Mouse (Mus musculus) midbrain, embryonic 11.5 days (tissue): Measurements from ENCODE around the gene H1f0. TPM values are rescaled to one million over a fixed set of nuclear protein-coding genes. Genes with fewer than 3 reads are reported as not detected.
A peak's percentile ranks its signal among the peaks of the same experiment; 100 is the strongest.

Source experiments
- ATAC-seq: fragments of 200-750 bp; cut with Nextera tagmentation; 2 replicates; pipeline ENCODE4 v1.8.0; 2017; ENCODE audit warnings: moderate TSS enrichment, moderate library complexity; ENCODE audit not compliant: low FRiP score
- DNase-seq: peaks from one replicate; pipeline ENCODE4 v3.0.0; 2015; ENCODE audit warnings: low spot score; ENCODE audit errors: missing footprints
- H3K27ac ChIP-seq: fragments of 300-500 bp; sonication (generic); 2 replicates; pipeline ENCODE4 v1.5.1; 2014; ENCODE audit warnings: low read depth, low read length
- H3K27me3 ChIP-seq: fragments of 300-500 bp; sonication (generic); 2 replicates; pipeline ENCODE4 v1.6.1; 2014; ENCODE audit warnings: mild to moderate bottlenecking, low read length, moderate library complexity, mixed read lengths; ENCODE audit not compliant: control insufficient read depth, insufficient read depth
- H3K36me3 ChIP-seq: fragments of 300-500 bp; sonication (generic); 2 replicates; pipeline ENCODE4 v1.6.1; 2014; ENCODE audit warnings: mild to moderate bottlenecking, low read length, moderate library complexity, mixed read lengths; ENCODE audit not compliant: control insufficient read depth, insufficient read depth
- H3K4me1 ChIP-seq: fragments of 300-500 bp; sonication (generic); 2 replicates; pipeline ENCODE4 v1.6.1; 2014; ENCODE audit warnings: low read length; ENCODE audit not compliant: control insufficient read depth, insufficient read depth
- H3K4me2 ChIP-seq: fragments of 300-500 bp; sonication (generic); 2 replicates; pipeline ENCODE4 v1.6.1; 2014; ENCODE audit warnings: mild to moderate bottlenecking, moderate library complexity
- H3K4me3 ChIP-seq: fragments of 300-500 bp; sonication (generic); 2 replicates; pipeline ENCODE4 v1.5.1; 2014; ENCODE audit warnings: low read depth, low read length
- H3K9ac ChIP-seq: fragments of 300-500 bp; sonication (generic); 2 replicates; pipeline ENCODE4 v1.6.1; 2014; ENCODE audit warnings: low read length
- H3K9me3 ChIP-seq: fragments of 300-500 bp; sonication (generic); 2 replicates; pipeline ENCODE4 v1.6.1; 2016; ENCODE audit warnings: low read length; ENCODE audit not compliant: control insufficient read depth
- WGBS: fragments of 180-500 bp; shearing (Covaris S2); extraction: QIAGEN DNeasy Blood & Tissue Kit; methylation state at CpG from one replicate; pipeline ENCODE4 v1.1.7; 2014; 5-methylcytosine and 5-hydroxymethylcytosine counted together
- polyA plus RNA-seq: library from polyadenylated mRNA; unstranded; fragments of >200 nt; fragmentation: Nextera tagmentation; extraction: Ambion mirVana; gene quantifications from 2 replicates; pipeline ENCODE4 v1.2.1, GENCODE M21; 2014

The H1f0 gene
- polyA plus RNA-seq, 1 experiment from 2014 or later = 376 TPM

DNA sequence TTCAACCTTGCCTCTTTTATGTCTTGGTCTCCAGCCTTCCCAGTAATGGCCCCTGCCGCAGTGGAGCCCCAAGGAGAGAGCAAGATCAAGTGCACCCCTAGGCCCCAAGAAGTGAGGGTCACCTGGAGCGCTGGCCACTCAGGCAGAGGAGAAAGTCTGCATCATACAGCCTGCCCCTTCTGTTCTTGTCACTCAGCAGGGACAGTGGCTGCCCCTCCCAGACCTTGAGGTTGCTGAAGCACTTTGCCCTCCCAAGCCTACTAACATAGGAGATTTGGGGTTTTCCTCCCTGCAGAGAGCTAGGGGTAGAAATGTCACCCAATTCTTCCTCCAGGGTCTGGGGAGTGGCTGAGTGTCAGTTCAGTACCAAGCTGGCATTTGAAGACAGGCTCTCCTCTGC, 24.1 kb downstream of the H1f0 start:
- Histone ChIP-seq H3K9ac (no peak overlapping the region), H3K4me2 (no peak overlapping the region), H3K27ac (no peak overlapping the region), H3K9me3 (no peaks in the 10 kb centered on the region), H3K4me1 (no peaks in the 10 kb centered on the region), H3K4me3 (no peak overlapping the region), H3K27me3 (no peaks in the 10 kb centered on the region), H3K36me3 (peaks cover 18% of the 10 kb centered on the region)
- no peak for ATAC-seq
- DNase-seq = no peak
- WGBS = 81% methylated on average over 2 of the region's 2 CpGs

DNA sequence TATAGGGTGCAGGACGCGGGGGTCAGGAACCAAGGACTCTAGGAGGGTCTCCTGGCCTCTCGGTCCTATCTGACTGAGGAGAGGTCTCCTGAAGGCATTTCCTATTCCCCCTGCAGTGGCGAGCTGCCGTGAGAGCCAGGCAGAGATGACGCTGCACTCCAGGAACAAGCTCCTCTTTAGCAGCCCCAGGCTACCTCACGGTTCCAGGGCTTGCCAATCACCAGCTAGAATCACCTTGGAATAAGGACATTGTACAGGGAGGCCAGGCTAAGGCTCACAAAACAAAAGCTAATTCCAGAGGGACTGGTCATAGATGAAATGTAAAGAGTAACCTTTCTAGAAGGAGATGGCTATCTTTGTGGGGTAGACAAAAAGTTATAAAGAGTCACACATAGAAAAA, 28.4 kb downstream of the H1f0 start:
- H3K27me3 ChIP-seq = no peaks in the 10 kb centered on the region
- no peak overlapping the region for H3K9ac ChIP-seq
- WGBS = 93% methylated on average over 7 of the region's 7 CpGs
- H3K27ac ChIP-seq = no peak overlapping the region
- H3K4me2 ChIP-seq = no peak overlapping the region
- ATAC-seq (no peak), DNase-seq (no peak)
- H3K4me3 ChIP-seq = no peak overlapping the region
- H3K36me3 ChIP-seq = peaks cover 21% of the 10 kb centered on the region
- peaks cover 5% of the 10 kb centered on the region; the same call in 1 of the 2 replicates for H3K4me1 ChIP-seq
- no peaks in the 10 kb centered on the region for H3K9me3 ChIP-seq

DNA sequence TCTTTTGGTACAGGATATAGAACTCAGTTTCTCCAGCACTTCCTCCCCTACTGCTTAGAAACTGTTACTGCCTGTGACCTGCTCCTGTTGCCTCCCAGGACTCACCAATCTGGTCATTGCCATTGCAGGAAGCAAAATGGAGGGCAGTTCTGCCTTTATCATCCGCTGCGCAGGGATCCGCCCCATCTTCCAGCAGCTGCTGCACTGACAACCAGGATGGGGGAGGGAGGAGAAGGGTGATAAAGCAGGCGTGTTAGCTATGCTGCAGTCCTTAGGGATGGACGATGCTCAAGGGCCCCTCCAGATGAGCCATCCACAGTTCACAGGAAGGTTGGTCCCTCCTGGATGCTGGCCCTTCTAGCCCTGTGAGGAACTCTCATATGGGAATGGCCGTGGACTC, 29.6 kb downstream of the H1f0 start:
- Histone ChIP-seq H3K9me3 (no peaks in the 10 kb centered on the region), H3K36me3 (peaks cover 21% of the 10 kb centered on the region), H3K9ac (no peak overlapping the region), H3K4me1 (peaks cover 9% of the 10 kb centered on the region), H3K4me2 (no peak overlapping the region), H3K4me3 (no peak overlapping the region), H3K27me3 (no peaks in the 10 kb centered on the region), H3K27ac (no peak overlapping the region)
- WGBS = 93% methylated on average over 6 of the region's 6 CpGs
- DNase-seq (no peak), ATAC-seq (no peak)

DNA sequence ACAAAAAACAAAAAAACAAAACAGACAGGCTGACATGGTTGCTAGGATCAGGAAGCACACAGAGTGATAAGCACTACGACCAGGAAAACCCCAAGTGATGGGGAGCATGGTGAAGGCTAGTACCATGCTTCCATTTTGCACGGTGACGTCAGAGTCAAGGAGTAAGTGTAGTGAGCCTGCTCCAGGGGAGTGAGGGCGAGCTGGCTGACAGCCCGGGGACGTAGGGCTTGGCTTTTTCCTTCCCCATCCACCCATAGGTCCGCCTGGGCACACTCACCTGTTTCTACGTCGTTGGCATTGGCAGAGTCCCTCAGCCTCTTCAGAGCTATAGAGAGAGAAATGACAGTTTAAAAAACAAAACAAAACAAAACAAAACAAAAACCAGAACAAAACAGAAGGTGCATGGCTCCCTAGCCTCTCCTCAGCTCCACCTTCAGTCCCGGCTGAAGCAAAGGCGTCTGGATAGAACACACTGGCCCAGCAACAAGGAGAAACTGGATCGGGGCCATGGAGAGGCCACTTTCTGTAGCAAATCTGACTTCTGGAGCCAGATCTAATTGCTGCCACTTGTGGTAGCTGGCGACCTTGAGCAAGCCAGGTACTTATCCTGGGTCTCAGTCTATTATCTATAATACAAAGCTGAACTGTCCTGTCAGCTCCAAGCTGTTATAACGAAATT, 32.8 kb downstream of the H1f0 start:
- Histone ChIP-seq H3K4me2 (no peak overlapping the region; the same call in 1 of the 2 replicates), H3K4me1 (peaks cover 13% of the 10 kb centered on the region), H3K9me3 (no peaks in the 10 kb centered on the region), H3K27ac (no peak overlapping the region), H3K4me3 (no peak overlapping the region), H3K36me3 (peaks cover 3% of the 10 kb centered on the region), H3K9ac (no peak overlapping the region), H3K27me3 (no peaks in the 10 kb centered on the region)
- WGBS = 88% methylated on average over 14 of the region's 14 CpGs
- ATAC-seq = no peak
- DNase-seq = no peak

DNA sequence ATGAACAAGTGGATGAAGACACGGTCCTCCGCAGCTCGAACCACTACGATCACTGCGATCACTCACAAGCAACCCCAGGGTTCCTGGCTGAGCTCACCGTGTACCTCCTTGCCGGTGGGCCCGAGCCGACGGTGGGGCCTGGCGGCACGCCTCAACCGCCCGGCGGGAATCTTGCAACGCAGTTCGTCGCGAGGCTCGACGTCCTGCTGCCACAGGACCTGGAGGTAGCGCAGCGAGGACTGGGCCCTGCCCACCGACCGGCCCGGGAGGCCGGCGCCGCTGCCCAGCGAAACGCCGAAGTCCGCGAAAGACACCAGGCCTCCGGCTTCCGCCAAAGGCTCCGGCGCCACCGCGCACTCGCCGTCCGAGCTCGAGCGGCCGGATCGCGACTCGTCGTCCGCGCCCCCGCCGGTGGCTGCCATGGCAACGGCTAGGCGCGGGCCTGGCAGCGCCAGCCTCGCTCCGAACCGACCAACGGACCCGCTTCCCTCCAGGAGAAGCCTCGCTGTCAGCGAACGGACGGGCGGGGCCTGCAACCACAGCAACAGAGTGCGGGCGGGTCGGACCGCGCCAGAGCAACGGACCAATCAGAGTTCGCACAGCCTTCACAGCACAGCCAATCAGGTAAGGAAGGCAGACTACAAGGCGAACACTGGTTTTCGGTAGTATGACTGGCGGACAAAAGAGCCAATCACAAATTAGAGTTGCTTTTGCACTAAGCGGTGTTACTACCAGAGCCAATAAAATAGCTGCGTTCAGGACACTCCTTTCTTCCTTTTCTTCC, 34.3 kb downstream of the H1f0 start, which contains the start of gene Ankrd54:
Gene Ankrd54 (minus strand): TSS at position 518 of the 784 bp plus-strand sequence.
- DNase-seq = peak; percentile 99
- Histone ChIP-seq H3K9me3 (no peaks in the 10 kb centered on the region), H3K4me1 (peaks cover 13% of the 10 kb centered on the region), H3K36me3 (peaks cover 3% of the 10 kb centered on the region), H3K27ac (peak within 1 kb of the TSS; percentile 25; the same call in 1 of the 2 replicates), H3K4me3 (peak within 1 kb of the TSS; percentile 72), H3K4me2 (peak within 1 kb of the TSS; percentile 78), H3K9ac (peak within 1 kb of the TSS; percentile 81), H3K27me3 (no peaks in the 10 kb centered on the region)
- peak; percentile 100 for ATAC-seq
- under 1% methylated on average over 78 of the region's 80 CpGs for WGBS

DNA sequence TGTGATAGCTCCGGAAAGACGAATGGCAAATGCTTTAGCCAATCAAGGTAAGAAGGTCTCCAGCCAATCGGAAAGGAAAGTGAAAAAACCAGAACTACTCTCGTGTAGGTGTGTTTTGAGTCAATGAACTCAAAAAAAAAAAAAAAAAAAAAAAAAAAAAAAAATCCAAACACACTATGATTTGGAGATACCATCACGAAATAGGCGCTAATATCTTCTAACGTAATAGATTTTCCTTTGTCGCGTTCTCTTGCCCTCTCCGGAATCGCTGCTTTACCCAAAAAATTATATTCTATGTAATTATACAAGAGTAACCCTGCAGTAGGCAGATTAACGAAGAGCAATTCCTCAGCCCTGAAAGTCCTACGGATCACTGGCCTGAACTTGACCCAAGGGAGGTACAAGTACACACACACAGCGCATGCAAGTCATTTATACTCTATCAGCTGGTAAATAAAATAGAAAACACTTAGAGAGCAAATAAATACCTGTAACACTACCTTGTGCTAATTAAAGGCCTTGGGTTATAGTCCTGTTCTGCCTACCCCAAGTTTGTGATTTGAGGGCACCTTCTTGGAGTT, 35.0 kb downstream of the H1f0 start:
- DNase-seq (no peak), ATAC-seq (no peak)
- Histone ChIP-seq H3K9me3 (no peaks in the 10 kb centered on the region), H3K4me3 (peak overlapping the region; percentile 31), H3K27ac (no peak overlapping the region), H3K27me3 (no peaks in the 10 kb centered on the region), H3K4me2 (peak overlapping the region; percentile 57), H3K4me1 (peaks cover 13% of the 10 kb centered on the region), H3K9ac (peak overlapping the region; percentile 59), H3K36me3 (peaks cover 1% of the 10 kb centered on the region)
- WGBS = 13% methylated on average over 14 of the region's 14 CpGs

DNA sequence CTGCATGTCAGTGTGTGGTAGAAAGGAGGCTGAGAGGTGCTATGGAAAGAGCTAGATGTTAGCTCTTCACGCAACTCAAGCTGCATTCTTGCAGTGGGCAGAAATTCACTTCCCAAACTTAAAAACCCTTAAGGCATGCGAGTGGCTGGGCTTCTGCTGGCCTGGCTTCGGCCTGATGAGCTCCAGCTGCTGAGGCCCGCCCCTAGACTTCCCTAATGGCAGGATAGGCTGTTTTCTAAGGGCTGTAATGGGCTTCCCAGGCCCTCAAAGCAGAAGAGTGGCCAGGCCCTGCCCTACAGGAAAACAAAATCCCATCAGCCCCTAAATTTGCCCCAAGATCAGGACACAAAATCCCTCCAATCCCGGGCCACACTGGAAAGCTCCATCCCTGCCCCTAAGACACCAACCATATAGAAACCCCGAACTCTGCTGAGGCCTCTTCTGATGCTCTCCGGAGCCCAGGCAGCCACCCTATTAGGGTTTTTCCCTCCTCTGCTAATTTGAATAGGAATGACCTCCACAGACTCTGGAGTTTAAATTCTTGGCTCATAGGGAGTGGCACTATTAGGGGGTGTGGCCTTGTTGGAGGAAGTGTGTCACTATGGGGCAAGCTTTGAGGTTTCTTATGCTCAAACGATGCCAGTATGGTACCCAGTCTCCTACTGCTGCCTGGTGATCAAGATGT, 37.0 kb downstream of the H1f0 start:
- Histone ChIP-seq H3K4me3 (no peak overlapping the region), H3K4me2 (no peak overlapping the region), H3K9me3 (no peaks in the 10 kb centered on the region), H3K27me3 (no peaks in the 10 kb centered on the region), H3K9ac (no peak overlapping the region), H3K36me3 (no peaks in the 10 kb centered on the region), H3K27ac (no peak overlapping the region), H3K4me1 (peaks cover 13% of the 10 kb centered on the region)
- ATAC-seq (no peak), DNase-seq (no peak)
- whole genome bisulfite sequencing = 71% methylated on average over 8 of the region's 8 CpGs

DNA sequence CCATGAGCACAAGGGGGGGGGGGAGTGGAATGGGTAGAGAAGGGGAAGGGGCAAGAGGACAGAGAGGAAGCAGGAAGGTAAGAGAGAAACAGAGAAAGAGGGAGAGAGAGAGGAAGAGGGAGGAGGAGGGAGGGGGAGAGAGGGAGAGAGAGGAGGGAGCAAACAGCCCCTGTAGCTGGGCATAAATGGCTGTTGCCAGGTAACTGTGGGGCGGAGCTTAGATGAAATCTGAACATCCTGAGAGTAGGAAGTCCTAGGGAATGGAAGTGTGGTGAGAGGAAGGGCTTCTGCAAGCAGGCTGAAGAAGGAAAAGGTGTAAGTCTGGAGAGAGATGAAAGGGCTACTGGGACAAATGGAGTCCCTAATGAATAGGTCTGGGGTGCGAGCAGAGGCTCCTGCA, 38.0 kb downstream of the H1f0 start:
- WGBS = 72% methylated on average over 2 of the region's 2 CpGs
- no peak for DNase-seq
- no peaks in the 10 kb centered on the region for H3K9me3 ChIP-seq

More for the DNA sequence above, 38.0 kb downstream of the H1f0 start:
- no peaks in the 10 kb centered on the region for H3K36me3 ChIP-seq
- no peak overlapping the region for H3K27ac ChIP-seq
- peaks cover 11% of the 10 kb centered on the region for H3K4me1 ChIP-seq
- H3K4me2 ChIP-seq = no peak overlapping the region
- ATAC-seq = no peak
- no peak overlapping the region for H3K9ac ChIP-seq
- no peak overlapping the region for H3K4me3 ChIP-seq
- no peaks in the 10 kb centered on the region for H3K27me3 ChIP-seq
